Mouse (Mus musculus) liver, embryonic 16.5 days (tissue): ENCODE data around the gene Xylt1. TPM values are rescaled to one million over a fixed set of nuclear protein-coding genes. Genes with fewer than 3 reads are reported as not detected.

Source experiments
- ATAC-seq: fragments of 200-750 bp; cut with Nextera tagmentation; 2 replicates; pipeline ENCODE4 v1.8.0; 2017; ENCODE audit warnings: low read depth, mild to moderate bottlenecking, moderate number of reproducible peaks, moderate library complexity
- H3K27ac ChIP-seq: fragments of 300-500 bp; sonication (generic); 2 replicates; pipeline ENCODE4 v1.5.1; 2014; ENCODE audit warnings: mild to moderate bottlenecking, low read length
- H3K27me3 ChIP-seq: fragments of 300-500 bp; sonication (generic); 2 replicates; pipeline ENCODE4 v1.6.1; 2014; ENCODE audit warnings: low read depth, low read length, mixed read lengths; ENCODE audit not compliant: control insufficient read depth, insufficient read depth
- H3K36me3 ChIP-seq: fragments of 300-500 bp; sonication (generic); 2 replicates; pipeline ENCODE4 v1.6.1; 2014; ENCODE audit warnings: mild to moderate bottlenecking; ENCODE audit not compliant: control insufficient read depth, insufficient read depth
- H3K4me1 ChIP-seq: fragments of 300-500 bp; sonication (generic); 2 replicates; pipeline ENCODE4 v1.6.1; 2014; ENCODE audit warnings: low read depth, low read length, mixed read lengths; ENCODE audit not compliant: control insufficient read depth
- H3K4me2 ChIP-seq: fragments of 300-500 bp; sonication (generic); 2 replicates; pipeline ENCODE4 v1.6.1; 2014; ENCODE audit warnings: low read depth, low read length, mixed read lengths
- H3K4me3 ChIP-seq: fragments of 300-500 bp; sonication (generic); 2 replicates; pipeline ENCODE4 v1.5.1; 2014; ENCODE audit warnings: low read depth, mild to moderate bottlenecking, low read length
- H3K9ac ChIP-seq: fragments of 300-500 bp; sonication (generic); 2 replicates; pipeline ENCODE4 v1.6.1; 2014; ENCODE audit warnings: low read depth, low read length
- H3K9me3 ChIP-seq: fragments of 300-500 bp; sonication (generic); replicated peaks from 2 replicates; pipeline ENCODE4 v1.6.1; 2016; ENCODE audit warnings: low read length; ENCODE audit not compliant: control insufficient read depth
- WGBS: fragments of 180-500 bp; shearing (Covaris S2); extraction: QIAGEN DNeasy Blood & Tissue Kit; methylation state at CpG from one replicate; pipeline ENCODE4 v1.1.7; 2014; ENCODE audit not compliant: insufficient replicate concordance; 5-methylcytosine and 5-hydroxymethylcytosine counted together
- polyA plus RNA-seq: library from polyadenylated mRNA; unstranded; fragments of >200 nt; fragmentation: Nextera tagmentation; extraction: Ambion mirVana; gene quantifications from 2 replicates; pipeline ENCODE4 v1.2.1, GENCODE M21; 2015

Xylt1 gene
- polyA plus RNA-seq, 1 experiment from 2014 or later: 0.20 TPM

DNA sequence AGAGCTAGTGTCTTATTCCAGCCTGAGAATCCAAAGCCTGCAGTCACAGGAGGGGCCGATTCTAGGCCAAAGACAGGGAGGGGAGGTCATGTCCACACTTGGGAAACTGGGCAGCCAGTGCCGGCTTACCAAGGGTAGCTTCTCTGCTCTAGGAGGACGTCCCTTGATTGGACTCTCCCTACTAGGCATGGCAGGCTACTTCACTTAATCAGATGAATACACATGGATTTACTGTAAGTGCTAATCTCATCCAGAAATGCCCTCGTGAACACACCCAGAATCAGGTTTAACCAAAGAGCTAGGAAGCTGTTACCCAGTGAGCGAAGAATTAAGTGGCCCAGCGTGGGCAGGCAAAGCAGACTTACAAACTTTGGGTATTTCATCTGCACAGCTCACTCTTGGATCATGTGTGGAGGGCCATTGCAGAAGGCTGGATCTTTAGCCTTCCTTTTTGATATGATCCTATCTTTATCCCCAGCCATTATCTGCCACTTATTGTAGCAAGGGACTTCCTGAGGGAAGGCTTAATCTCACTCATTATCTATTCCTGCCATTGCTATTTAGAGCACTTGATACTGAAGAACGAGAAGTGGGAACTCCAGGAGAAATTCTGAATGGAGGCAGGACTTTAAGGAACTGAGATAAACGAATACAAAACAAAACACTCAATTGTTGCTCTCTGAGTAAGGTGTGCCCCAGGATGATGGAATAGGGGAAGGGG is 28.6 kb downstream of the Xylt1 start:
- H3K4me2 ChIP-seq: no peak overlapping the region
- no peaks in the 10 kb centered on the region for H3K27me3 ChIP-seq
- ATAC-seq: no peak
- 36% methylated on average over 8 of the region's 8 CpGs for WGBS
- H3K9me3 ChIP-seq: no peaks in the 10 kb centered on the region
- no peaks in the 10 kb centered on the region for H3K36me3 ChIP-seq
- no peak overlapping the region for H3K4me3 ChIP-seq
- peaks cover 5% of the 10 kb centered on the region; the same call in 1 of the 2 replicates for H3K4me1 ChIP-seq
- H3K27ac ChIP-seq: no peak overlapping the region
- no peak overlapping the region for H3K9ac ChIP-seq

DNA sequence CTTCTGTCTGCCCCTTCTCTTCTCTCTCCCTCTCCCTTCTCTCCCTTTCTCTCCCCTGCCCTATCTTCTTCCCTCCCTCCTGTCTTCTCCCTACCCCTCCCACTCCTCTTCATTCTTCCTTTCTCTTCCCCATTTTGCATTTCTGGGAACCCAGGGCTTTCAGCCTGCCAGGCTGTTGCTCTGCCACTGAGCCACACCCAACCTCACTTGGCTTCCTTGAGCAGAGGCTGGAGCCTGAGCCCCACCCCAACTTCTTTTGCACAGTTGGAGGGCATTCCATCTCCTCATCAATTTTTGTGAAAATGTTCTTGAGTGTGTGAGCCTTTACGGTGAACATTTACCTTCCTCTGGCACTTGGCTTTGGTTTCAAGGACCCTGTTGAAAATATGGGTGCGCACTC is 31.1 kb downstream of the Xylt1 start:
- no peak for ATAC-seq
- no peaks in the 10 kb centered on the region for H3K9me3 ChIP-seq
- H3K4me1 ChIP-seq: peaks cover 2% of the 10 kb centered on the region; the same call in 1 of the 2 replicates
- H3K27ac ChIP-seq: no peak overlapping the region
- no peaks in the 10 kb centered on the region for H3K36me3 ChIP-seq
- H3K27me3 ChIP-seq: no peaks in the 10 kb centered on the region
- no peak overlapping the region for H3K9ac ChIP-seq
- 78% methylated on average over 2 of the region's 2 CpGs for WGBS
- no peak overlapping the region for H3K4me2 ChIP-seq
- H3K4me3 ChIP-seq: no peak overlapping the region

DNA sequence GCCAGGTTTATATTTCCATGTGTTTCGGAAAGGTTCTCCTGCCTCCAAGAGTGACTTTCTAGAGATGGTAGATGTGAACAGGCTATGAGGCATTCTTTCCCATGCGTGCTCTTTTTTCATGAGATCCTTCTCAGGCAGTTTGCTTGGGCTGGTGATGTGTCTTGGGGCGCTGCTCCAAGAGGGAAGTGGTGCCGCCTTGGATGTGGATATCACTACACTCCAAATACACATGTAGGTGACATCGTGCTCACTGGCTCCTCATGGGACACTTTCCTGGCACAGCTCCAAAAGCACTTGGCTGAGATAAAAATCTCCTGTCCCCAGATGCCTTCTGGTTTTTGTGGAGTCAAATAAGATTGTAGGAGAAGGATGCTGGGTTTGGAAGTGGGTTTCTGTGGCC is 31.6 kb downstream of the Xylt1 start:
- Histone ChIP-seq H3K36me3 (no peaks in the 10 kb centered on the region), H3K9me3 (no peaks in the 10 kb centered on the region), H3K4me1 (peaks cover 2% of the 10 kb centered on the region; the same call in 1 of the 2 replicates), H3K4me2 (no peak overlapping the region), H3K27ac (no peak overlapping the region), H3K4me3 (no peak overlapping the region), H3K27me3 (no peaks in the 10 kb centered on the region), H3K9ac (no peak overlapping the region)
- WGBS: 74% methylated on average over 5 of the region's 5 CpGs
- ATAC-seq: no peak

DNA sequence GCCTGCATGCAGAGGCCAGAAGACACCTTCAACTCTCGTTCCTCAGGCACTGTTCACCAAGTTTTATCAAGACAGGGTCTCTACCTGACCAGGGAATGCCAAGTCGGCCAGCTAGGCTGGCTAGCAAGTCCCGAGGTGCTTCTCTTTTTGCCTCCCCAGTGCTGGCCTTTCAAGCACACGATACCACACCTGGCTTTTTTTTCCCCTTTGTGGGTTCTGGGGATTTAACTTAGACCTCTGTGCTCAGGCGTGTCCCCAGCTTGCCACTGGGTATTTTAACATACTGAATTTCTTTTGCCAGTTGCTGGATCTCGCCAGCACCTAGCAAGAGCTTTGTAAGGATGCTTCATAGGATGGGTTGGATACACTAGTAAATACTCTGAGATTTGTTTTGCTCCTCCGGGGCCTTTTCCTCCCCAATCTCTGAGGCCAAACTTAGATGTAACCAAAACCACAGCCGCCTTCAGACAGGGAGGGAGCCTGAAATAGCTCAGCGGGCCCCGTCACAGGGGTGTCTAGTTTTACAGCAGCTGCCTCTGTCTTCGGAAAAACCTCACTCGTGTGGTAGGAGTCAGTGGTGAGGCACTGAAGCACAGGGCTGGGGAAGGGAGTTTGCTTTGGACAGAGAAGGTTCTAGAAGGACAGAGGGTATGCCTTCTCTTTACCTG is 33.7 kb downstream of the Xylt1 start:
- no peak for ATAC-seq
- Histone ChIP-seq H3K27ac (no peak overlapping the region), H3K9me3 (no peaks in the 10 kb centered on the region), H3K4me2 (no peak overlapping the region), H3K4me3 (no peak overlapping the region), H3K4me1 (peaks cover under 1% of the 10 kb centered on the region; the same call in 1 of the 2 replicates), H3K27me3 (no peaks in the 10 kb centered on the region), H3K9ac (no peak overlapping the region), H3K36me3 (no peaks in the 10 kb centered on the region)
- WGBS: 41% methylated on average over 12 of the region's 12 CpGs

DNA sequence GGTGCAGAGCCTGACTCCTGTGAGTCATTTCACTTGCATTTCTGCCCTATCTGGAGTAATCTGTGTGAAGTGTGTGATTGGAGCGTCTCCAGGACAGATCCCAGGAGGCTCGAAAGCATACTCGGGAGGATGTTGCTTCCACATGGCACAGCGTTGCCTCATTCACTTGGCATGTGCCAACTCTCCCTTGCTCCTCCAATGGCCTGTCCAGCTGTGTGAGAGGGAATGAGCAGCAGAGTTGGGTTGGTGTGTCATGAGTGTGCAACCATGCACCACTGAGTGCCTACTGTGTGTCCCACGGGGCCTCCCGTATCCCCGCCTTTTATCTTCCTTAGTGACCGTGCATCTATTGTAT is 34.2 kb downstream of the Xylt1 start:
- Histone ChIP-seq H3K27ac (no peak overlapping the region), H3K4me2 (no peak overlapping the region), H3K4me1 (no peaks in the 10 kb centered on the region; the same call in 1 of the 2 replicates), H3K4me3 (no peak overlapping the region), H3K36me3 (no peaks in the 10 kb centered on the region), H3K9ac (no peak overlapping the region), H3K27me3 (no peaks in the 10 kb centered on the region), H3K9me3 (no peaks in the 10 kb centered on the region)
- ATAC-seq: no peak
- 76% methylated on average over 8 of the region's 8 CpGs for WGBS

DNA sequence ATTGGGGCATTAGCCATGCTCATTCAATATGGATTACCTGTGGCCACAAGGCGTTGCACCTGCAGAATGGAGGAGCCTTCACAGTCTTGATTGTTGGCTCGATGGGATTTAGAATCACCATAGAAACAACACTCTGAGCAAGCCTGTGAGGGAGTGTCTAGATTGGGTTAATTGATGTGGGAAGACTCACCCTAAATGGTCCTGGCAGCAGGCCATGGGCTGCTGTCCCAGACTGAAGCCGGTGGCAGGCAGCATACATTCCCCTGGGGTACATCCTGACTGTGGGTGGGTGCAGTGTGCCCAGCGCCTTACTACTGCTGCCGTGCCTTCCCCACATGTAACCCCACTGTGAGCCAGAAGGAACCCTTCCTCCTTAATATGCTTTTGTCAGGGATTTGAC is 38.3 kb downstream of the Xylt1 start:
- Histone ChIP-seq H3K4me1 (no peaks in the 10 kb centered on the region), H3K9me3 (no peaks in the 10 kb centered on the region), H3K4me3 (no peak overlapping the region), H3K9ac (no peak overlapping the region), H3K27me3 (no peaks in the 10 kb centered on the region), H3K27ac (no peak overlapping the region), H3K36me3 (no peaks in the 10 kb centered on the region), H3K4me2 (no peak overlapping the region)
- WGBS: 60% methylated on average over 5 of the region's 5 CpGs
- no peak for ATAC-seq

DNA sequence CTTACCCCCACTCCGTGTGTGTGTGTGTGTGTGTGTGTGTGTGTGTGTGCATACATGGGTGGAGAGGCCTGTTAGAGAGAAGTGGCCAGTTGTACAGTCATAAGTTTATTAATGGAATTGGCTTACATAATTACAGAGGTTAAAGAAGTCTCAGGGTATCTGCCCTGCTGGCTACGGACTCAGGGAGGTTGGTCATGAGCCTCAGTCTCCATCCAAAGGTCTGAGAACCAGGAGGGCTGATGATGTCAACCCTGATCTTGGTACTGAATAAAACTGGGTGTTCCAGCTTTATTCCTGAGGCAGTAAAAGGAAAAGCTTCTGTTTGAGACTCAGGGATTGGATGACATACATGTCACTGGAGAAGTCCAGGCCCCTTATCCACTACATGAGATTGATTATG is 39.1 kb downstream of the Xylt1 start:
- H3K9ac ChIP-seq: no peak overlapping the region
- 57% methylated on average over 2 of the region's 2 CpGs for WGBS

DNA sequence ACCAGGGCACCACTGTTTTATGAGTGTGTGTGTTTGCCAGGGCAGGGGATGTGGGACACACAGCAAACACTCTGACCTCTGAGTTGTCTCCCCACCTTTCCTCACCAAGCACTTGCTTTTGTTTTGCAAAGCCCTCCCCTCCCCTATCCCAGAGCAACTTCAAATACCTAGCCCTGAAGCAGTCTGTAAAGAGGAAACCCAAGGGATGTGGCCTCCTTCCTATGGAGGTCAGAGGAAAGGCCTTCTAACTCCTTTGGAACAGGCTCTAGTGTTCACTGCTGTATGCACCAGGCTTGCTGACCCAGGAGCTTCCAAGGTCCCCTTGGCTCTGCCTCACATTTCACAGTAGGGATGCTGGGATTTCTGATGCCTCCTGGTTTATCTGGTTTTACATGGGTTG is 39.5 kb downstream of the Xylt1 start:
- Histone ChIP-seq H3K27ac (no peak overlapping the region), H3K36me3 (no peaks in the 10 kb centered on the region), H3K4me3 (no peak overlapping the region), H3K9me3 (no peaks in the 10 kb centered on the region), H3K27me3 (no peaks in the 10 kb centered on the region), H3K4me1 (no peaks in the 10 kb centered on the region), H3K4me2 (no peak overlapping the region), H3K9ac (no peak overlapping the region)
- no peak for ATAC-seq

More for the DNA sequence above, 39.1 kb downstream of the Xylt1 start:
- Histone ChIP-seq H3K4me1 (no peaks in the 10 kb centered on the region), H3K9me3 (no peaks in the 10 kb centered on the region), H3K4me3 (no peak overlapping the region), H3K36me3 (no peaks in the 10 kb centered on the region), H3K27me3 (no peaks in the 10 kb centered on the region), H3K27ac (no peak overlapping the region), H3K4me2 (no peak overlapping the region)
- no peak for ATAC-seq

DNA sequence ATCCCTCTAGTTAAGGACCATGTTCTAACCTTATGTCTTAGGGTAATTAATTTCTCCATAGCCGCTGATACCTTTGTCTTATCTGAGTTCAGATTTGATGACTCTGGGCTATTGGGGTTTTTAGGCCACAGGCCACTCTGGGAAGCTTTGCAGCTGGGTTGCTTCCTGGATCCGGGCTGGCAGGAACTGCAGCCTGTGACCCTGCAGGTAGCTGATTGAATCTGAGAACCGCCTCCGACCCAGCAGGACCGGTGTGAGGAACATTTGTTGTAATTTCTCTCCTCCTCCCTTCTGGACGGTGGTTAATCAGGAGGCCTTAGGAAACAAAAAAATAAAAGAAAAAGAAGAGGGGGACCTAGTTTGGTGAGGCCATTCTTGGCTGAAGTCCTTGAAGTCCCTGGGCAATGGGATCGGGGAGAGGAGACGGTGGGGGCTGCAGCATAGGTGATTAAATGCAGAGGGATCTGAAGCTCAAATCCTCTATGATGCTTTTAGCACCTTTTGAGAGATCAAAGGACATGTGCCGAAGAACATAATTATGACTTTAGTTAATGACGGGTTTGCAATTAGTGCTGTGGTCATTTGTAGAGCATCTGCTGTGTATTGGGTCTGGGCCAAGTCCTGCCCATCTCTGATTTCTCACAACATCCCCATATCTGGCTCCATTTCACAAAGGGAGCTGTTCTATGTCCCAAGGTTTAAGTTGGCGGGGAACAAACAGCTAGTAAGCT is 40.2 kb downstream of the Xylt1 start:
- no peak overlapping the region for H3K4me2 ChIP-seq
- H3K9ac ChIP-seq: no peak overlapping the region
- H3K4me1 ChIP-seq: no peaks in the 10 kb centered on the region
- ATAC-seq: no peak
- H3K36me3 ChIP-seq: no peaks in the 10 kb centered on the region
- no peak overlapping the region for H3K27ac ChIP-seq
- no peaks in the 10 kb centered on the region for H3K27me3 ChIP-seq
- WGBS: 60% methylated on average over 11 of the region's 11 CpGs
- H3K4me3 ChIP-seq: no peak overlapping the region
- no peaks in the 10 kb centered on the region for H3K9me3 ChIP-seq
